22 mouse cellular contexts compared by ENCODE assay signal in genomic region chr13:115512214-115512613, GRCm38 (mm10).
A peak's percentile ranks its signal among the peaks of the same experiment; 100 is the strongest.
DNase-seq lines count a peak whose midpoint lies in the region; ATAC-seq and TF ChIP-seq lines count a peak whose summit lies in the region.
"Had no signal": no experiment of that assay in that cellular context is flagged by ENCODE, and none has a peak within 500 bp of the region (broad histone marks: within the 10 kb centered on the region; RNA-seq: fewer than 3 reads in every experiment).

No protein-coding gene starts in this region.

- no peak overlapping the region for H3K9ac ChIP-seq in kidney, embryonic 14.5 days (ENCODE audit: low read depth, low read length)
- no peak overlapping the region for H3K9ac ChIP-seq in kidney, embryonic 15.5 days
- H3K9ac ChIP-seq in kidney, embryonic 16.5 days (replicated peaks; ENCODE audit: low read length): no peak overlapping the region
- no peak overlapping the region for H3K9ac ChIP-seq in kidney, postnatal 0 days (ENCODE audit: low read depth, low read length)

- H3K4me3 ChIP-seq in kidney, embryonic 14.5 days (ENCODE audit: low read length): no peak overlapping the region
- H3K4me3 ChIP-seq in kidney, adult 2 months (ENCODE audit: insufficient read depth, low read depth, low read length): no peak overlapping the region
- no peak overlapping the region for H3K4me3 ChIP-seq in kidney, embryonic 15.5 days (replicated peaks)
- H3K4me3 ChIP-seq in kidney, embryonic 16.5 days (ENCODE audit: low read length): no peak overlapping the region
- H3K4me3 ChIP-seq in kidney, postnatal 0 days (replicated peaks; ENCODE audit: low read depth, low read length): no peak overlapping the region

- H3K9me3 ChIP-seq in kidney, embryonic 14.5 days (ENCODE audit: control insufficient read depth, low read length): no peaks in the 10 kb centered on the region
- H3K9me3 ChIP-seq in kidney, embryonic 15.5 days (replicated peaks): no peaks in the 10 kb centered on the region
- no peaks in the 10 kb centered on the region for H3K9me3 ChIP-seq in kidney, embryonic 16.5 days (ENCODE audit: low read length)
- H3K9me3 ChIP-seq in kidney, postnatal 0 days (replicated peaks; ENCODE audit: low read length): no peaks in the 10 kb centered on the region
- H3K9me3 ChIP-seq: G1E had no signal

- no peak overlapping the region for H3K27ac ChIP-seq in kidney, embryonic 14.5 days (ENCODE audit: low read depth, low read length)
- H3K27ac ChIP-seq in kidney, adult 2 months (ENCODE audit: insufficient read depth, low read depth, low read length): no peak overlapping the region
- H3K27ac ChIP-seq in kidney, embryonic 15.5 days: no peak overlapping the region
- no peak overlapping the region for H3K27ac ChIP-seq in kidney, embryonic 16.5 days (ENCODE audit: low read length)
- no peak overlapping the region for H3K27ac ChIP-seq in kidney, postnatal 0 days

- TF ChIP-seq CTCF in kidney, adult 2 months (conservative IDR thresholded peaks at IDR 0.05; ENCODE audit: insufficient read depth, insufficient read length, low read depth, low read length): no peak
- no peak for TF ChIP-seq CTCF in kidney, postnatal 0 days (IDR thresholded peaks at IDR 0.05; ENCODE audit: low read depth)

- H3K4me1 ChIP-seq in kidney, embryonic 14.5 days (ENCODE audit: control insufficient read depth, insufficient read depth, low read length): no peaks in the 10 kb centered on the region
- H3K4me1 ChIP-seq in kidney, adult 2 months (ENCODE audit: control insufficient read depth, insufficient read depth, low read length): no peaks in the 10 kb centered on the region
- H3K4me1 ChIP-seq in kidney, embryonic 15.5 days: no peaks in the 10 kb centered on the region
- H3K4me1 ChIP-seq in kidney, embryonic 16.5 days (ENCODE audit: insufficient read depth, low read length): no peaks in the 10 kb centered on the region
- no peaks in the 10 kb centered on the region for H3K4me1 ChIP-seq in kidney, postnatal 0 days (replicated peaks; ENCODE audit: insufficient read depth, low read length)

- TF ChIP-seq POLR2A in kidney, adult 2 months (IDR thresholded peaks at IDR 0.05; ENCODE audit: low read depth, low read length): no peak

- H3K4me2 ChIP-seq in kidney, embryonic 14.5 days (replicated peaks; ENCODE audit: low read depth, low read length): no peak overlapping the region
- H3K4me2 ChIP-seq in kidney, embryonic 15.5 days: no peak overlapping the region
- H3K4me2 ChIP-seq in kidney, embryonic 16.5 days (replicated peaks; ENCODE audit: low read depth, low read length): no peak overlapping the region
- H3K4me2 ChIP-seq in kidney, postnatal 0 days (ENCODE audit: low read length): no peak overlapping the region

- no peaks in the 10 kb centered on the region for H3K27me3 ChIP-seq in kidney, embryonic 14.5 days (ENCODE audit: control insufficient read depth, insufficient read depth, low read length)
- H3K27me3 ChIP-seq in kidney, adult 2 months (replicated peaks; ENCODE audit: control insufficient read depth, insufficient read depth, low read length): no peaks in the 10 kb centered on the region
- H3K27me3 ChIP-seq in kidney, embryonic 15.5 days: no peaks in the 10 kb centered on the region
- H3K27me3 ChIP-seq in kidney, embryonic 16.5 days (ENCODE audit: insufficient read depth, low read length): no peaks in the 10 kb centered on the region
- H3K27me3 ChIP-seq in kidney, postnatal 0 days (ENCODE audit: insufficient read depth, low read length): no peaks in the 10 kb centered on the region
- H3K27me3 ChIP-seq: CH12.LX had no signal

- DNase-seq in kidney, adult 2 months: no peak
- DNase-seq in kidney, postnatal 4 days: no peak
- no peak for DNase-seq in kidney, adult 11 months
- peak; percentile 4 for DNase-seq in kidney, postnatal 0 days (ENCODE audit: low spot score)
- no peak for DNase-seq in kidney, adult 18-20 months
- DNase-seq: adrenal gland, adult 2 months; adrenal gland, adult 8-10 months; adrenal gland, postnatal 10 days; adrenal gland, postnatal 14 days; adrenal gland, postnatal 25 days; adrenal gland, postnatal 36 days; B cell, adult 2 months; cerebellum, adult 11 months; cerebellum, adult 11-12 months had no signal

- no peaks in the 10 kb centered on the region for H3K36me3 ChIP-seq in kidney, embryonic 14.5 days (ENCODE audit: control insufficient read depth, insufficient read depth, low read length)
- no peaks in the 10 kb centered on the region for H3K36me3 ChIP-seq in kidney, adult 2 months (ENCODE audit: control insufficient read depth, insufficient read depth, low read length)
- no peaks in the 10 kb centered on the region for H3K36me3 ChIP-seq in kidney, embryonic 15.5 days
- no peaks in the 10 kb centered on the region for H3K36me3 ChIP-seq in kidney, embryonic 16.5 days (ENCODE audit: insufficient read depth, low read length)
- no peaks in the 10 kb centered on the region for H3K36me3 ChIP-seq in kidney, postnatal 0 days (ENCODE audit: insufficient read depth, low read length)
- H3K36me3 ChIP-seq: G1E had no signal

- peak; percentile 50 for ATAC-seq in kidney, embryonic 14.5 days (ENCODE audit: low FRiP score, low TSS enrichment)
- ATAC-seq in kidney, embryonic 15.5 days (replicated peaks; ENCODE audit: low FRiP score): peak; percentile 50; the same call in 1 of the 2 replicates
- ATAC-seq in kidney, embryonic 16.5 days (ENCODE audit: low FRiP score, low TSS enrichment): peak; percentile 69; the same call in 1 of the 2 replicates
- ATAC-seq in kidney, postnatal 0 days (replicated peaks; ENCODE audit: low FRiP score, low read depth): no peak
- ATAC-seq: activated CD4-positive, CD25-positive, alpha-beta regulatory T cell, adult 4 months; CD4-positive, CD25-positive, alpha-beta regulatory T cell, adult 4 months; Patski had no signal
